Mouse (Mus musculus) forebrain, embryonic 15.5 days (tissue): ENCODE data around the gene Dhx40. TPM values are rescaled to one million over a fixed set of nuclear protein-coding genes. Genes with fewer than 3 reads are reported as not detected.
"Not testable (repeated sequence)": the region's sequence is repeated elsewhere in the genome, so short reads cannot be mapped to it uniquely, and the experiment has no call there.

Source experiments
- ATAC-seq: fragments of 200-750 bp; cut with Nextera tagmentation; replicated peaks from 2 replicates; pipeline ENCODE4 v1.8.0; 2017; ENCODE audit warnings: mild to moderate bottlenecking, moderate TSS enrichment, moderate library complexity
- H3K27ac ChIP-seq: fragments of 300-500 bp; sonication (generic); replicated peaks from 2 replicates; pipeline ENCODE4 v1.5.1; 2015; ENCODE audit warnings: mild to moderate bottlenecking, inconsistent platforms
- H3K27me3 ChIP-seq: fragments of 300-500 bp; sonication (generic); 2 replicates; pipeline ENCODE4 v1.6.1; 2015; ENCODE audit warnings: inconsistent platforms
- H3K36me3 ChIP-seq: fragments of 300-500 bp; sonication (generic); 2 replicates; pipeline ENCODE4 v1.6.1; 2015; ENCODE audit warnings: mild to moderate bottlenecking, inconsistent platforms
- H3K4me1 ChIP-seq: fragments of 300-500 bp; sonication (generic); 2 replicates; pipeline ENCODE4 v1.6.1; 2015; ENCODE audit warnings: inconsistent platforms
- H3K4me2 ChIP-seq: fragments of 300-500 bp; sonication (generic); replicated peaks from 2 replicates; pipeline ENCODE4 v1.6.1; 2015; ENCODE audit warnings: mild to moderate bottlenecking, inconsistent platforms
- H3K4me3 ChIP-seq: fragments of 300-500 bp; sonication (generic); 2 replicates; pipeline ENCODE4 v1.5.1; 2015; ENCODE audit warnings: mild to moderate bottlenecking, inconsistent platforms
- H3K9ac ChIP-seq: fragments of 300-500 bp; sonication (generic); replicated peaks from 2 replicates; pipeline ENCODE4 v1.6.1; 2015; ENCODE audit warnings: mild to moderate bottlenecking, inconsistent platforms
- H3K9me3 ChIP-seq: fragments of 300-500 bp; sonication (generic); 2 replicates; pipeline ENCODE4 v1.6.1; 2016; ENCODE audit warnings: inconsistent platforms
- WGBS: fragments of 180-500 bp; shearing (Covaris S2); methylation state at CpG from one replicate; pipeline ENCODE4 v1.1.7; 2015; ENCODE audit warnings: mixed read lengths; 5-methylcytosine and 5-hydroxymethylcytosine counted together
- polyA plus RNA-seq: library from polyadenylated mRNA; unstranded; fragments of >200 nt; fragmentation: Nextera tagmentation; extraction: Ambion mirVana; gene quantifications from 2 replicates; pipeline ENCODE4 v1.2.1, GENCODE M21; 2015

Gene Dhx40
- polyA plus RNA-seq, 1 experiment from 2014 or later: 31.2 TPM

DNA sequence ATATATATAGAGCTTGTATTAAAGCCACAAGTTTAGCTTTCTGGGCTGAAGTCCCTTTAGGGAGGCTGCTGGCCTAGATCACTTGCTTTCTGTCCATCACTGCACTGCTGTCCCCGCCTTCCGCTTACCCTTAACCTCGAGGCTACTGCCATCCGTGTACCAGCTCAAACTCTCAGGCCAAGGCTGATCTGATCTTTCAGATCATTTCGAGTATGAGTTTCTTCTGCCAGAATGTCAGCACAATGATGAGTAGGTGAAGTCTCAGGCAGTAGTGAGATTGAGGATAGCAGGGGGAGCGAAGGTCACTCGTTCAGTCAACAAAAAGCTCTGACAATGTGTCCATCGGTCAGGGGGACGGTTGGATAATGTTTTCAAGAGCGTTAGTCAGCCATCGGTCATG is 5.7 kb upstream of the Dhx40 start:
- 81% methylated on average over 7 of the region's 11 CpGs for WGBS

DNA sequence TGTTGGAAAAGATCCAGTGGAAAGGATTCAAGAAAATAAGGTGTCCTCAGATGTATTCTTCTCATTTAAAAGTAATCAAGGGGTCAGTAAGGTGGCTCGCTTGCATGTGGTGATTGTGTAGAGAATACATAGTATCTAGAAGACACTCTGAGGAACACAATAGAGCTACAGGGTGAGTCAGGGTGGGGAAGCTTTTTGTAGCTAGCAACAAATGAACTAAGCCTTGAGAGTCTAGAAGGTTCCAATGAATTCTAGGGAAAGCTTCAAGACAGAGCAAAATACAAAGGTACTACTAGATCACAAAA is 3.7 kb upstream of the Dhx40 start:
- 85% methylated on average over 1 of the region's 1 CpGs for WGBS
- no peak overlapping the region for H3K4me2 ChIP-seq
- H3K9me3 ChIP-seq: no peaks in the 10 kb centered on the region
- H3K9ac ChIP-seq: no peak overlapping the region
- no peaks in the 10 kb centered on the region for H3K36me3 ChIP-seq
- H3K27me3 ChIP-seq: peaks cover 2% of the 10 kb centered on the region; the same call in 1 of the 2 replicates
- ATAC-seq: no peak
- no peak overlapping the region for H3K4me3 ChIP-seq
- H3K27ac ChIP-seq: no peak overlapping the region
- H3K4me1 ChIP-seq: peaks cover 9% of the 10 kb centered on the region

More for the DNA sequence above, 5.7 kb upstream of the Dhx40 start:
- not testable (repeated sequence) for H3K4me3 ChIP-seq, H3K27ac ChIP-seq, H3K9me3 ChIP-seq, H3K27me3 ChIP-seq, H3K4me1 ChIP-seq, H3K4me2 ChIP-seq, H3K9ac ChIP-seq, ATAC-seq, H3K36me3 ChIP-seq

DNA sequence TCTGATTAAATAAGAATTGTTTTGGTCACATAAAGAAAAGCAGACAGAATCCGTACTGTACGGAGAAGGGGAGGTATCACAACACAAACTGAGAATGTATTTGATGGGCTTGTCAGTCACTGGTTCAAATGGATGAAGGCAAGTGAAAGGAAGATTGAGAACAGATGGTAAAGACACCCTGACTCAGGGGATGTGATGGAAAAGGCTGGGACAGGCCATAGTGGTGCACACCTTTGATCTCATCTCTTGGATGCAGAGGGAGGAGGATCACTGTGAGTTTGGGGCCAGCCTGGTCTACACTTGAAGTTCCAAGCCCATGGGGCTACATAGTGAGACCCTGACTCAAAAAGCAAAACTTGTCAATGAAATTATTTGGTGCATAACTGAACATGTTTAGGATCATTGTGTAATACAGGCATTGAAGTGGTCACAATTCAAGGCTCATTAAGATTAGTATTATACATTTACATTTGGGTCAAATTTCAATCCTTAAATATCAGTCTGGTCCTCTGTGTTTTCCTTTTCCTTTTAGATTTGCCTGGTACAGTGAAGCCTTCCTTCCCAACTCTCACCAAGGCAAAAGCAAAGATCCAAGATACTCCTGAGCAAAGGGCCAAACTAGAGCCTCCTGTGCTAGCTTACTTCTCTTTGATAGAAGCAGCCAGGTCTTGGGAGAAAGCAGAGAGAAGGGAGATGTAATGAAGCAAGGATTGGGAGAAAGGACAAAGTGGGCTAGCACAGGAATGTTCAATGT is 3.2 kb upstream of the Dhx40 start:
- no peak overlapping the region for H3K9ac ChIP-seq
- no peak for ATAC-seq
- no peaks in the 10 kb centered on the region for H3K36me3 ChIP-seq
- peaks cover 13% of the 10 kb centered on the region for H3K4me1 ChIP-seq
- no peak overlapping the region for H3K4me2 ChIP-seq
- H3K4me3 ChIP-seq: no peak overlapping the region
- H3K9me3 ChIP-seq: no peaks in the 10 kb centered on the region
- H3K27ac ChIP-seq: no peak overlapping the region
- WGBS: 89% methylated on average over 2 of the region's 2 CpGs
- peaks cover 2% of the 10 kb centered on the region; the same call in 1 of the 2 replicates for H3K27me3 ChIP-seq

DNA sequence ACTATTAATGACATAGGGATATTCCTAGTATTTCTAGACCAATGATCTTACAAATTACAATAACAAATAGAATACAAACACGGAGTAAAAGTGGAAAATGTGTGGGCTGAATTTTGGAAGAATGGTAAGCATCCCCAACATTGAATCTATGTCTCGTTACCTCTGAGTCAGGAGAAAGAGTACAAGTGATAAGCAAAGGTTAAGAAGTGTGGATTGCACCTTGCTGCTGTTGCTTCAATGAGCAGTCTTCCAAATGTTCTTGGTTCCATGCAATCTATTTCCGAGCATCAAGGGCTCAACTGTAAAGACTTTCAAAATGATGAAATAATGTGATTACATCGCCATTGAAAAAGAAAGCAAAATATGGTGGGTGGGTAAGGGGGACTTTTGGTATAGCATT is 2.3 kb upstream of the Dhx40 start:
- no peak for ATAC-seq
- Histone ChIP-seq H3K27ac (no peak overlapping the region), H3K9me3 (no peaks in the 10 kb centered on the region), H3K27me3 (peaks cover 2% of the 10 kb centered on the region; the same call in 1 of the 2 replicates), H3K9ac (no peak overlapping the region), H3K4me2 (no peak overlapping the region), H3K4me3 (no peak overlapping the region), H3K36me3 (peaks cover 2% of the 10 kb centered on the region; the same call in 1 of the 2 replicates), H3K4me1 (peaks cover 13% of the 10 kb centered on the region)
- 68% methylated on average over 4 of the region's 4 CpGs for WGBS

DNA sequence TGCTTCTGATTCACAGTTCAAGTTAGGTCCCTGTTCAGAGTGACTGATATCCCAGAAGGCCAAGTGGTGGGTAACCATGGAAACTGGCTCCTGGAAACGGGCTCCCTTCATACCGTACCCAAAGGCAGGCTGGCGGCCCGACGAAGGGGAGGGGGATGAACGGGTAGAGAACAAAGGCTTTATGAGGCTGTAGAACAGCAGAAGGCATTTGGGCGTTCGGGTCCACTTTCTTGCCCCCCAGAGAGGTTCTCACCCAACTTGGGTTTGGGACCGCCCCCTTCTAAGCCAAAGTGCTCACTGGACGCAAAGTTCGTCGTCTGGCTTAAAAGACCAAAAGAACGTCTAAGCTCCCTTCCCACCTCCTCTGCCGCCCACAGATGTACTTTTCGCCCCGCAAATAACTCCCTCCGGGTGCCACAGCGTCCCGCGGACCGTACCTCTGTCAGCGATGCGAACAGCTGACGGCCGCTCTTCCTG is 507 bp downstream of the Dhx40 start:
- Histone ChIP-seq H3K4me1 (peaks cover 13% of the 10 kb centered on the region), H3K27ac (peak overlapping the region; percentile 82), H3K9me3 (no peaks in the 10 kb centered on the region), H3K9ac (peak overlapping the region; percentile 52), H3K4me3 (peak overlapping the region; percentile 80), H3K36me3 (peaks cover 18% of the 10 kb centered on the region), H3K27me3 (peaks cover 2% of the 10 kb centered on the region; the same call in 1 of the 2 replicates), H3K4me2 (peak overlapping the region; percentile 59)
- WGBS: under 1% methylated on average over 25 of the region's 25 CpGs
- peak; percentile 96 for ATAC-seq

DNA sequence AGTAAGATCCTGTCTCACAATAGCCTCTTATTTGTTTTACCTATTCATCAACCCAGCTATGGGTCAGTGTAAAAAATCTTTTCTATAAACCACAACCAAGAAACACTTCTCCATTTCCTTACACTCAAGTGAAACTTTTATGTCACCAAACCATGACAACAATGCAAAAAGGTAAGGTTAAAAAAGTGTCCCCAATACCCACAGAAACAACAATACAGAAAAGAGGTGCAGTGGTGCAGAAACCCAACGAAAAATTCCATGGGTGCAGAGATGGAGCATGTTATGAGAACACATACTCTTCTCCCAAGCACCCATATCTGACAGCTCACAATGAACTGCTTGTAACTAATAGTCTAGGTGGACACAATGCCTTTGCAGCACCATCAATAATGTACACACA is 13.4 kb downstream of the Dhx40 start:
- H3K4me1 ChIP-seq: no peaks in the 10 kb centered on the region
- no peaks in the 10 kb centered on the region for H3K27me3 ChIP-seq
- no peak overlapping the region for H3K9ac ChIP-seq
- H3K4me3 ChIP-seq: no peak overlapping the region
- WGBS: 77% methylated on average over 1 of the region's 1 CpGs
- H3K9me3 ChIP-seq: no peaks in the 10 kb centered on the region
- no peak overlapping the region for H3K4me2 ChIP-seq
- H3K36me3 ChIP-seq: peaks cover 68% of the 10 kb centered on the region
- no peak overlapping the region for H3K27ac ChIP-seq
- no peak for ATAC-seq

DNA sequence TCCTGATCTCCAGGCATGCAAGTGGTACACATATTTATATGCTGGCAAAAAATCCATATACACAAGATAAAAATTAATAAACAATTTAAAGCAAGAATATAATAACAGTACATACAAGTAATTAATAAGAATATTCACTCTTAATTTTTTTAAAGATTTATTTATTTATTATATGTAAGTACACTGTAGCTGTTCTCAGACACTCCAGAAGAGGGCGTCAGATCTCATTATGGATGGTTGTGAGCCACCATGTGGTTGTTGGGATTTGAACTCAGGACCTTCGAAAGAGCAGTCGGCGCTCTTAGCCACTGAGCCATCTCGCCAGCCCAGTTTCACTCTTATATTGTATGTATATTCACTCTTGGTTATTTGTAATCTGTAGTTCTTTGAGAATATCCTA is 20.1 kb downstream of the Dhx40 start:
- H3K4me3 ChIP-seq, H3K27me3 ChIP-seq, H3K4me1 ChIP-seq, H3K9me3 ChIP-seq, H3K9ac ChIP-seq, H3K27ac ChIP-seq, ATAC-seq, H3K4me2 ChIP-seq: not testable (repeated sequence)
- WGBS: 94% methylated on average over 5 of the region's 5 CpGs
- peaks cover 75% of the 10 kb centered on the region for H3K36me3 ChIP-seq

DNA sequence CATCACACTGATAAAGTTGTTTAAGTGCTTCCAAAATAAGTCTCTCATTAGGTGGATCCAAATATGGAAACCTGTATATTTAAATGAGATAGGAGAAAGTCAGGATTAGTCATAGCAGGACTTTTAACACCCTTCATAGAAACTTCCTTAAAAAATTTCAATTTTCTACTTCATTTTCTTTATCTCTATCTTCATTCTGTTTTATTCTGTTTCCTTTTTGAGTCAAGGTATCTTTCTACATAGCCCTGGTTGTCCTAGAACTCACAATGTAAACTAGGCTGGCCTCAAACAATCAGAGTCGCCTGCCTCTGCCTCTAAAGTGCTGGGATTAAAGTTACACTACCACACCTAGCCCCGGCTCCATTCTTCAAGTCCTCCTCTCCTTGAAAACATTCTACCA is 21.8 kb downstream of the Dhx40 start:
- no peaks in the 10 kb centered on the region for H3K4me1 ChIP-seq
- 96% methylated on average over 2 of the region's 2 CpGs for WGBS

DNA sequence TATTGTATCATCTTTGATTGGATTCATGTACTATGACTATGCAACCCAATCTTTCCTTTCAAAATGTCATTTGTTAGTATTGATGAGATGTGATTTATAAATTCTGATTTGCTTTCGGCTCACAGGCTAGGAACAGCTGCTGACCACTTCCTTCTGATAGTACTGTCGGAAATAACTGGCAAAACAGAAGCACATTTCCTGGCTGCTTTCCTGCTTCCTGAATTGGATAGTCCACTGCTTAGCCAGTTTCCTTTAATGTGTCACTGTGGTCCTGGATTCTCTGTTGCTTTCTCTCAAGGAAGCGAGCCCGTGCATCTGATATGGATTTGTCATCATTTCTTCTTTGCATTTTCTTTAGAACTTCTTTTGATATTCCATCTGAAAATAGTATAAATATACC is 37.7 kb downstream of the Dhx40 start:
- no peaks in the 10 kb centered on the region for H3K4me1 ChIP-seq
- no peaks in the 10 kb centered on the region for H3K27me3 ChIP-seq
- no peak overlapping the region for H3K9ac ChIP-seq
- H3K4me3 ChIP-seq: no peak overlapping the region
- H3K4me2 ChIP-seq: no peak overlapping the region
- H3K27ac ChIP-seq: no peak overlapping the region
- 93% methylated on average over 4 of the region's 4 CpGs for WGBS
- H3K9me3 ChIP-seq: no peaks in the 10 kb centered on the region
- peaks cover 58% of the 10 kb centered on the region for H3K36me3 ChIP-seq
- ATAC-seq: no peak

More for the DNA sequence above, 21.8 kb downstream of the Dhx40 start:
- peaks cover 66% of the 10 kb centered on the region for H3K36me3 ChIP-seq
- no peak overlapping the region for H3K4me2 ChIP-seq
- H3K9ac ChIP-seq: no peak overlapping the region
- no peaks in the 10 kb centered on the region for H3K27me3 ChIP-seq
- no peak overlapping the region for H3K27ac ChIP-seq
- no peak for ATAC-seq
- H3K9me3 ChIP-seq: no peaks in the 10 kb centered on the region
- no peak overlapping the region for H3K4me3 ChIP-seq

DNA sequence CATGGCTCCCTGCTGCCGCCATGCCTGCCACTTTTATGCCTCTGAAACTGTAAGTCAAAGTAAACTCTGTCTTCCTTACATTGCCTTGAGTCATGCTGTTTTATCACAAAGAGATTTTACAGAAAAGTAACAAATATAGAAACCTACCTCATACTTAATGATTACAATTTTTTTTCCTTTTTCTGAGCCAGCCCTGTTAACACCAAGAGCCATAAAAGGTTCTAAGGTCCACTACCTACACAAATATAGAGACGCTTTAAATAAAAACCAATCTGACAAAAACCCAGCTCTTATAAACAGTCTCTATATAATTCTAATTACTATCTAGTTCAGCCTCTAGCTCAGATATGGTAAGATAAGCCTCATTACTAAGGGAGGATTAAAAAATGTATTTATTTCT is 43.0 kb downstream of the Dhx40 start:
- H3K27me3 ChIP-seq: no peaks in the 10 kb centered on the region
- no peak overlapping the region for H3K4me2 ChIP-seq

DNA sequence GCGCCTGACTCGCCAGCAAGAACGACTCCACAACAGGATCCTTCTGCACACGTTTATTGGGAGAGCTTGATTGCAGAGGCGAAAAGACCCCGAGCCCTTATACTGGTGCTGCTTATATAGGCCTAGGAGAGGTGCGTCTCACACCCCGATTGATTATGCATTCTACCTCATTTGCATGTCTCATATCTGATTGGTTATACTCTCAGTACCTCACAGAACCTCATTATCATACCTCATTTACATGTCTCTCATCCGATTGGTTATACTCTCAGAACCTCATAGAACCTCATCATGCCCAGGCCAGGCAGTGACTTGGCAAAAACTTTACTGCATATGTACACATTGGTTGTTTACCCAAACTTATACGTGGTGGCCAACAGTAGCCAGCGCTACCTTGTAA is 44.4 kb downstream of the Dhx40 start:
- not testable (repeated sequence) for H3K4me3 ChIP-seq, H3K27ac ChIP-seq, H3K27me3 ChIP-seq, ATAC-seq, H3K4me1 ChIP-seq, H3K9me3 ChIP-seq, H3K4me2 ChIP-seq, H3K9ac ChIP-seq, H3K36me3 ChIP-seq
- 95% methylated on average over 11 of the region's 11 CpGs for WGBS

More for the DNA sequence above, 43.0 kb downstream of the Dhx40 start:
- Histone ChIP-seq H3K36me3 (peaks cover 13% of the 10 kb centered on the region; the same call in 1 of the 2 replicates), H3K27ac (no peak overlapping the region), H3K4me1 (no peaks in the 10 kb centered on the region), H3K9me3 (no peaks in the 10 kb centered on the region), H3K4me3 (no peak overlapping the region), H3K9ac (no peak overlapping the region)
- 89% methylated on average over 2 of the region's 2 CpGs for WGBS
- ATAC-seq: no peak

DNA sequence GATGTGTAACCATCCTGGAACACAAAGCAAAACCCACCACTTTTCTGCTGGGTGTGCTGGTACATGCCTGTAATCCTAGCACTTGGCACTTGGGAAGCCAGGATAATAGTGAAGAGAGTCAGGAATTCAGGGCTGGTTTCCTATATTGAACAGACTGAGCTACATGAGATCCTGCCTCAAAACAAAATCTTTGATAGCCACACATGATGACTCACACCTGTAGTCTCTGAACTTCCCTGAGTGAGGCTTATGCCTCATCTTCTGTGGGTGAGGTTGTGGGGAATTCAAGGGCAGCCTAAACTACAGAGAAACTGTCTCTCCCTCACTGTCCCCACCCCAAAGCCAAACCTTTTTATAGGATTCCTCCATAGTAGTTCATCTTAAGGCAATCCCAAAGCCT is 47.2 kb downstream of the Dhx40 start:
- H3K27ac ChIP-seq: no peak overlapping the region
- no peaks in the 10 kb centered on the region for H3K27me3 ChIP-seq
- ATAC-seq: no peak
- no peak overlapping the region for H3K4me2 ChIP-seq
- peaks cover 15% of the 10 kb centered on the region for H3K4me1 ChIP-seq
- H3K9me3 ChIP-seq: no peaks in the 10 kb centered on the region
- no peak overlapping the region for H3K4me3 ChIP-seq
- H3K36me3 ChIP-seq: no peaks in the 10 kb centered on the region
- H3K9ac ChIP-seq: no peak overlapping the region

DNA sequence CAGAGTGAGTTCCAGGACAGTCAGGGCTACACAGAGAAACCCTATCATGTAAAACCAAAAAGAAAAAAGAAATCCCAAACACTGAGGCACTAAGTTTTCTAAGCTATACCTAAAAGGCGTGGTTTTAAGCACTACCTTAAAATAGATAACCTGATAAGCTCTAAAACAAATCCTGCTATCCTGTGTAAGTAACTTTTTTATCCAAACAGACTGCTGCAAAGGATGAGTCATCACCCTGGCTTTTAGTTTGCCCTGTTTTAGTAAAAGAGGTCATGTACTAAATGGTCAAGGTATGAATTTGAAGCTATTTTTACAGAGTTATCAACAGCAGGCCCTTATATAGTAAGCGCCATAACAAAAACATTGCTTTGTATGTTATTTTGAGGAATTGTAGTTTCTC is 47.7 kb downstream of the Dhx40 start:
- Histone ChIP-seq H3K4me2 (no peak overlapping the region), H3K27me3 (no peaks in the 10 kb centered on the region), H3K27ac (no peak overlapping the region), H3K4me3 (no peak overlapping the region), H3K36me3 (no peaks in the 10 kb centered on the region), H3K9me3 (no peaks in the 10 kb centered on the region), H3K4me1 (peaks cover 20% of the 10 kb centered on the region), H3K9ac (no peak overlapping the region)
- no peak for ATAC-seq
- 94% methylated on average over 2 of the region's 2 CpGs for WGBS
